Mouse (Mus musculus) stomach, embryonic 15.5 days (tissue): ENCODE measurements around the gene Olfr1045. TPM values are rescaled to one million over a fixed set of nuclear protein-coding genes. Genes with fewer than 3 reads are reported as not detected.

Experiments used
- polyA plus RNA-seq: library from polyadenylated mRNA; unstranded; fragments of >200 nt; fragmentation: Nextera tagmentation; extraction: Ambion mirVana; gene quantifications from 2 replicates; pipeline ENCODE4 v1.2.1, GENCODE M21; 2015

Olfr1045 gene
- polyA plus RNA-seq, 1 experiment from 2014 or later, result not detected

Other genes with a start within 250 kb of the Olfr1045 start
- not detected in 2 replicates for gene Olfr1029, start 229.1 kb downstream of the Olfr1045 start, polyA plus RNA-seq
- gene Olfr1030, start 223.7 kb downstream of the Olfr1045 start, polyA plus RNA-seq, result not detected in 2 replicates
- not detected in 2 replicates for gene Olfr1031, start 212.7 kb downstream of the Olfr1045 start, polyA plus RNA-seq
- not detected in 2 replicates for gene Olfr1032, start 197.5 kb downstream of the Olfr1045 start, polyA plus RNA-seq
- gene Olfr1033, start 182.4 kb downstream of the Olfr1045 start, polyA plus RNA-seq, result 3.6 and 5.2 TPM in 2 replicates
- gene Olfr1034, start 157.1 kb downstream of the Olfr1045 start, polyA plus RNA-seq, result 0.05 and 0.10 TPM in 2 replicates
- gene Olfr1036, start 129.0 kb downstream of the Olfr1045 start, polyA plus RNA-seq, result not detected in 2 replicates
- not detected in 2 replicates for gene Olfr1037, start 115.6 kb downstream of the Olfr1045 start, polyA plus RNA-seq
- not detected in 2 replicates for gene Olfr1039, start 67.1 kb downstream of the Olfr1045 start, polyA plus RNA-seq
- not detected in 2 replicates for gene Olfr1040, start 56.3 kb downstream of the Olfr1045 start, polyA plus RNA-seq
- gene Olfr1042, start 41.2 kb downstream of the Olfr1045 start, polyA plus RNA-seq, result not detected in 2 replicates
- gene Olfr1043, start 35.5 kb downstream of the Olfr1045 start, polyA plus RNA-seq, result not detected in 2 replicates
- not detected in 2 replicates for gene Olfr1044, start 25.2 kb downstream of the Olfr1045 start, polyA plus RNA-seq
- gene Olfr52, start 17.3 kb downstream of the Olfr1045 start, polyA plus RNA-seq, result not detected in 2 replicates
- gene Olfr1046, start 16.3 kb upstream of the Olfr1045 start, polyA plus RNA-seq, result not detected in 2 replicates
- gene Olfr1047, start 28.4 kb upstream of the Olfr1045 start, polyA plus RNA-seq, result not detected in 2 replicates
- not detected in 2 replicates for gene Olfr1048, start 37.3 kb upstream of the Olfr1045 start, polyA plus RNA-seq
- gene Olfr1049, start 55.3 kb upstream of the Olfr1045 start, polyA plus RNA-seq, result not detected in 2 replicates
- not detected in 2 replicates for gene Olfr1051, start 76.1 kb upstream of the Olfr1045 start, polyA plus RNA-seq
- not detected in 2 replicates for gene Olfr1052, start 89.4 kb upstream of the Olfr1045 start, polyA plus RNA-seq
- gene Olfr1053, start 112.3 kb upstream of the Olfr1045 start, polyA plus RNA-seq, result not detected in 2 replicates
- not detected in 2 replicates for gene Olfr1054, start 132.4 kb upstream of the Olfr1045 start, polyA plus RNA-seq
- not detected in 2 replicates for gene Olfr1055, start 147.3 kb upstream of the Olfr1045 start, polyA plus RNA-seq
- gene Olfr1056, start 159.5 kb upstream of the Olfr1045 start, polyA plus RNA-seq, result not detected in 2 replicates
- not detected in 2 replicates for gene Olfr1057, start 175.4 kb upstream of the Olfr1045 start, polyA plus RNA-seq
- gene Olfr1058, start 185.6 kb upstream of the Olfr1045 start, polyA plus RNA-seq, result not detected in 2 replicates
- not detected in 2 replicates for gene Olfr1061, start 211.0 kb upstream of the Olfr1045 start, polyA plus RNA-seq
- gene Olfr1062, start 223.7 kb upstream of the Olfr1045 start, polyA plus RNA-seq, result not detected in 2 replicates
- gene Olfr1065, start 247.6 kb upstream of the Olfr1045 start, polyA plus RNA-seq, result not detected in 2 replicates